Mouse (Mus musculus) small intestine, adult 2 months (tissue): ENCODE results near the gene Lix1l. TPM values are rescaled to one million over a fixed set of nuclear protein-coding genes. Genes with fewer than 3 reads are reported as not detected.

Experiments
- H3K27ac ChIP-seq: fragments of 200-500 bp; 2 replicates; pipeline ENCODE4 v1.5.1; 2012; ENCODE audit warnings: low read depth, low read length, control low read depth, inconsistent platforms; ENCODE audit not compliant: insufficient read depth
- H3K27me3 ChIP-seq: fragments of 200-500 bp; 2 replicates; pipeline ENCODE4 v1.6.1; 2012; ENCODE audit warnings: mild to moderate bottlenecking, moderate library complexity, low read length, inconsistent platforms; ENCODE audit not compliant: control insufficient read depth, insufficient read depth
- H3K36me3 ChIP-seq: fragments of 200-500 bp; 2 replicates; pipeline ENCODE4 v1.6.1; 2012; ENCODE audit warnings: mild to moderate bottlenecking, low read length, control low read depth, inconsistent platforms; ENCODE audit not compliant: control insufficient read depth, insufficient read depth
- H3K4me1 ChIP-seq: fragments of 200-500 bp; 2 replicates; pipeline ENCODE4 v1.6.1; 2012; ENCODE audit warnings: low read length, inconsistent platforms, mixed read lengths; ENCODE audit not compliant: control insufficient read depth, insufficient read depth, insufficient read length
- H3K4me3 ChIP-seq: fragments of 200-500 bp; 2 replicates; pipeline ENCODE4 v1.5.1; 2012; ENCODE audit warnings: low read depth, mild to moderate bottlenecking, control low read depth, inconsistent platforms, low read length, moderate library complexity
- CTCF ChIP-seq: fragments of 200-500 bp; IDR thresholded peaks from 2 replicates; pipeline ENCODE4 v1.5.1; 2012; ENCODE audit warnings: low read depth, mild to moderate bottlenecking, control low read depth, inconsistent platforms, low read length, moderate library complexity, mixed read lengths; ENCODE audit not compliant: insufficient replicate concordance, insufficient read length; ENCODE audit errors: extremely low read depth
- POLR2A ChIP-seq: fragments of 200-500 bp; IDR thresholded peaks from 2 replicates; pipeline ENCODE4 v1.6.1; 2012; ENCODE audit warnings: low read depth, mild to moderate bottlenecking, control low read depth, inconsistent platforms, low read length, moderate library complexity
- WGBS: fragments of 180-500 bp; shearing (Covaris S2); methylation state at CpG from one replicate; pipeline ENCODE4 v1.1.7; 2018; 5-methylcytosine and 5-hydroxymethylcytosine counted together
- polyA plus RNA-seq: library from polyadenylated mRNA; depleted of rRNA; stranded (reverse); fragments of >200 nt; gene quantifications from 2 replicates; pipeline ENCODE4 v1.2.3, GENCODE M21; 2012; rRNA removed

The Lix1l gene
- polyA plus RNA-seq, 1 experiment = 7.6 TPM

GRCm38 (mm10) chr3:96669727-96670468 is 68.9 kb downstream of the Lix1l start, which contains the start of gene Ankrd35:
Gene Ankrd35 (plus strand): TSS chr3:96670131.
- Histone ChIP-seq H3K27me3 (no peaks in the 10 kb centered on the region), H3K4me1 (peaks cover 6% of the 10 kb centered on the region), H3K36me3 (no peaks in the 10 kb centered on the region), H3K4me3 (peak within 1 kb of the TSS; percentile 62), H3K27ac (no peak within 1 kb of the TSS)
- TF ChIP-seq CTCF = no peak
- no peak for TF ChIP-seq POLR2A
- WGBS = 6% methylated on average over 35 of the region's 35 CpGs

- Histone ChIP-seq H3K4me1 (peaks cover 8% of the 10 kb centered on the region), H3K27me3 (no peaks in the 10 kb centered on the region), H3K4me3 (no peak overlapping the region), H3K27ac (no peak overlapping the region), H3K36me3 (no peaks in the 10 kb centered on the region)
- 97% methylated on average over 5 of the region's 5 CpGs for WGBS
- no peak for TF ChIP-seq POLR2A
- TF ChIP-seq CTCF = no peak
These were observed 70.6 kb downstream of the Lix1l start for GRCm38 (mm10) chr3:96671519-96671918.

- Histone ChIP-seq H3K27ac (no peak overlapping the region), H3K27me3 (no peaks in the 10 kb centered on the region), H3K4me1 (peaks cover 8% of the 10 kb centered on the region), H3K4me3 (no peak overlapping the region), H3K36me3 (no peaks in the 10 kb centered on the region)
- WGBS = 84% methylated on average over 4 of the region's 4 CpGs
- TF ChIP-seq POLR2A = no peak
- no peak for TF ChIP-seq CTCF
These were observed 72.6 kb downstream of the Lix1l start for GRCm38 (mm10) chr3:96673514-96673913.

GRCm38 (mm10) chr3:96674442-96674841 is 73.5 kb downstream of the Lix1l start:
- H3K27me3 ChIP-seq = no peaks in the 10 kb centered on the region

GRCm38 (mm10) chr3:96675171-96675570 is 74.2 kb downstream of the Lix1l start:
- Histone ChIP-seq H3K36me3 (no peaks in the 10 kb centered on the region), H3K27ac (no peak overlapping the region), H3K27me3 (no peaks in the 10 kb centered on the region), H3K4me3 (no peak overlapping the region), H3K4me1 (peaks cover 10% of the 10 kb centered on the region)
- TF ChIP-seq POLR2A (no peak), CTCF (no peak)
- 24% methylated on average over 3 of the region's 3 CpGs for WGBS

More at GRCm38 (mm10) chr3:96674442-96674841, 73.5 kb downstream of the Lix1l start:
- Histone ChIP-seq H3K27ac (no peak overlapping the region), H3K4me3 (no peak overlapping the region), H3K4me1 (peaks cover 10% of the 10 kb centered on the region), H3K36me3 (no peaks in the 10 kb centered on the region)
- 78% methylated on average over 8 of the region's 8 CpGs for WGBS
- no peak for TF ChIP-seq POLR2A
- TF ChIP-seq CTCF = no peak

GRCm38 (mm10) chr3:96675690-96676089 is 74.7 kb downstream of the Lix1l start:
- no peaks in the 10 kb centered on the region for H3K27me3 ChIP-seq

More at GRCm38 (mm10) chr3:96675690-96676089, 74.7 kb downstream of the Lix1l start:
- TF ChIP-seq CTCF = no peak
- TF ChIP-seq POLR2A = no peak
- no peaks in the 10 kb centered on the region for H3K36me3 ChIP-seq
- 40% methylated on average over 3 of the region's 3 CpGs for whole genome bisulfite sequencing
- H3K27ac ChIP-seq = no peak overlapping the region
- H3K4me3 ChIP-seq = no peak overlapping the region
- peaks cover 7% of the 10 kb centered on the region for H3K4me1 ChIP-seq

Other genes starting within 250 kb of the Lix1l start
- gene BC107364, start 148.8 kb upstream of the Lix1l start, polyA plus RNA-seq = not detected in 2 replicates
- gene Hfe2, start 76.0 kb upstream of the Lix1l start, polyA plus RNA-seq = 0.06 TPM in 1 of 2 replicates, not detected in the other
- gene Txnip, start 43.2 kb upstream of the Lix1l start, polyA plus RNA-seq = 167 and 384 TPM in 2 replicates
- not detected in 2 replicates for gene Gm16253, start 24.2 kb upstream of the Lix1l start, polyA plus RNA-seq
- gene Polr3gl, start 7.0 kb upstream of the Lix1l start, polyA plus RNA-seq = 3.4 and 7.9 TPM in 2 replicates
- gene Ankrd34a, start 4.5 kb upstream of the Lix1l start, polyA plus RNA-seq = 0.44 and 0.63 TPM in 2 replicates
- gene Rbm8a, start 28.8 kb downstream of the Lix1l start, polyA plus RNA-seq = 1.4 and 5.8 TPM in 2 replicates
- gene Pex11b, start 34.2 kb downstream of the Lix1l start, polyA plus RNA-seq = 11.0 and 21.1 TPM in 2 replicates
- 0.05 TPM in 1 of 2 replicates, not detected in the other for gene Gm42957, start 34.3 kb downstream of the Lix1l start, polyA plus RNA-seq
- gene Itga10, start 44.4 kb downstream of the Lix1l start, polyA plus RNA-seq = 0.49 and 0.53 TPM in 2 replicates
- gene Ankrd35, start 69.0 kb downstream of the Lix1l start, polyA plus RNA-seq = 0.74 and 1.8 TPM in 2 replicates
- 10.1 and 17.9 TPM in 2 replicates for gene Pias3, start 95.2 kb downstream of the Lix1l start, polyA plus RNA-seq
- 0.70 and 1.2 TPM in 2 replicates for gene Nudt17, start 107.4 kb downstream of the Lix1l start, polyA plus RNA-seq
- gene Polr3c, start 126.5 kb downstream of the Lix1l start, polyA plus RNA-seq = 20.0 and 47.6 TPM in 2 replicates
- gene Rnf115, start 126.5 kb downstream of the Lix1l start, polyA plus RNA-seq = 7.5 and 17.7 TPM in 2 replicates
- 11.4 and 58.3 TPM in 2 replicates for gene Pdzk1, start 228.1 kb downstream of the Lix1l start, polyA plus RNA-seq
- 2.4 and 3.4 TPM in 2 replicates for gene Cd160, start 228.2 kb downstream of the Lix1l start, polyA plus RNA-seq